Comparison of ENCODE assay signal across 8 mouse cellular contexts in the genomic region with DNA sequence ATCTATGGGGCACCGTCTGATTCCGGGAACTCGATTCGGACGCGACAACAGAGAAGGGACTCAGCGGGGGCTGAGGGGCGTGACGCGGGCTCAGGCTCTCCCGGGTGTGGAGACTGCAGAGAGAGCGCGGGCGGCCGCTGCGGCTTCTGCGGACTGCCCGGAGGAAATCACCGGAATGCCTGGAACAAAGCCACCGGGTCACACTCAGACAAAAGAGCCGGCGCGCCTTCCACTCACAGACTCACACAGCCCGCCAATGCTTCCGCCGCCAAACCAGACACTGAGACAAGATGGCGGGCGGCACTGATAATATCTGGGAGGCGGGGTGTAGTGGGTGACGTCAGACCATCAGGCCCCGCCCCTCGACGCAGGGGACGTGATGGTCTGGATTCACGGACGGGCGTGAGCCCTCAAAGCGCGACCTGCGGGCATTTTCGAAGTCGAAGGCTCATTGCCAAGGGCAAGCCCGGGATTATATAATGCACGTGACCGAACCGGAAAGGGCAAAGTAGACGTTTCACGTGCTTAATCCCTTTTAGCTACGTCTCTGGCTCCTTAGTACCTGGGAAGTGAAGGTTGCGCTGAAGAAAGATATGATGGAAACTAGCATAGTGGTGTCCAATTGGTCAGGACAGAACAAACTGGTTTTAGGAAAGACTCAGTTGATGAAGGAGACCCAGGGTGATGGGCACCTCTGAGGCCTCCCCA. TPM values are rescaled to one million over a fixed set of nuclear protein-coding genes. Genes with fewer than 3 reads are reported as not detected.
DNase-seq lines count a peak whose midpoint lies in the region; ATAC-seq lines count a peak whose summit lies in the region.

A gene (minus strand): TSS at position 281 of the 708 bp plus-strand sequence.

- no peaks in the 10 kb centered on the region for H3K9me3 ChIP-seq in hindbrain, embryonic 16.5 days (ENCODE audit: control insufficient read depth, low read length)

- DNase-seq in T-cell, adult 2 months (ENCODE audit: low spot score) = peak; percentile 90
- peak; percentile 93 to 94 for DNase-seq in cerebellum, postnatal 36 days
- DNase-seq in gastrocnemius, adult 18-20 months (ENCODE audit: low spot score) = peak; percentile 92
- peak; percentile 89 to 90 for DNase-seq in left cerebral cortex, adult 18-20 months (ENCODE audit: low spot score in 2 of 2)
- DNase-seq in right cerebral cortex, adult 18-20 months = peak; percentile 89
- peak; percentile 66 for DNase-seq in urinary bladder, postnatal 10 days (ENCODE audit: low spot score)

- H3K27me3 ChIP-seq in hindbrain, embryonic 16.5 days (replicated peaks; ENCODE audit: control insufficient read depth, insufficient read depth, low read length) = no peaks in the 10 kb centered on the region

- 2% methylated on average over 50 of the region's 50 CpGs for whole genome bisulfite sequencing in hindbrain, embryonic 16.5 days
- WGBS in macrophage (ENCODE audit: missing documents) = 3% methylated on average over 48 of the region's 50 CpGs

- peak within 1 kb of the TSS; percentile 97 for H3K9ac ChIP-seq in hindbrain, embryonic 16.5 days (ENCODE audit: low read depth, low read length)

- peaks cover 49% of the 10 kb centered on the region for H3K79me2 ChIP-seq in macrophage (ENCODE audit: inconsistent target)

- peak within 1 kb of the TSS; percentile 98 for H3K27ac ChIP-seq in hindbrain, embryonic 16.5 days (ENCODE audit: low read depth, low read length)
- peak within 1 kb of the TSS; percentile 91 for H3K27ac ChIP-seq in macrophage

- peak; percentile 94 for ATAC-seq in hindbrain, embryonic 16.5 days

- peak within 1 kb of the TSS; percentile 70 for H3K4me2 ChIP-seq in hindbrain, embryonic 16.5 days (ENCODE audit: low read length)

- H3K4me3 ChIP-seq in hindbrain, embryonic 16.5 days (ENCODE audit: low read length) = peak within 1 kb of the TSS; percentile 92
- H3K4me3 ChIP-seq in macrophage (ENCODE audit: inconsistent target) = peak within 1 kb of the TSS; percentile 92

- H3K36me3 ChIP-seq in hindbrain, embryonic 16.5 days (ENCODE audit: control insufficient read depth, insufficient read depth, low read length) = peaks cover 5% of the 10 kb centered on the region; the same call in 1 of the 2 replicates
- H3K36me3 ChIP-seq in macrophage (ENCODE audit: inconsistent target) = peaks cover 17% of the 10 kb centered on the region; the same call in 1 of the 2 replicates

- peaks cover 16% of the 10 kb centered on the region for H3K4me1 ChIP-seq in hindbrain, embryonic 16.5 days (ENCODE audit: control insufficient read depth, insufficient read depth, low read depth, low read length)

RNA-seq across cellular contexts. Expression of the gene that starts here (rescaled TPM):
- total RNA-seq in gastrocnemius, adult 18-20 months (2021) = 10 to 100 TPM in 1 of 2 experiments, 1 to 10 TPM in 1; 6.7 to 10.3 TPM
- 380 and 432 TPM in 2 replicates for polyA plus RNA-seq in hindbrain, embryonic 16.5 days (2015; fragmentation: Nextera tagmentation; extraction: Ambion mirVana)
- total RNA-seq in left cerebral cortex, adult 18-20 months (2021) = 10 to 100 TPM; 81.2 to 81.9 TPM
- 1,000 to 10,000 TPM in 14 of 26 experiments, 100 to 1,000 TPM in 12; 636 to 1,823 (median 1,003) TPM for total RNA-seq in macrophage (2018; cell fraction: chromatin; rRNA removed)
- 100 to 1,000 TPM in 6 of 26 experiments, 10 to 100 TPM in 20; 29.6 to 153 (median 74.1) TPM for total RNA-seq in macrophage (2018; cell fraction: cytosol; rRNA removed)
- 1,000 to 10,000 TPM in 6 of 26 experiments, 100 to 1,000 TPM in 20; 489 to 1,465 (median 803) TPM for total RNA-seq in macrophage (2018; cell fraction: nucleus; rRNA removed)
- 75.5 to 113 TPM (median 94.4 TPM) in 3 replicates for polyA plus RNA-seq in macrophage (2018)

Comparison
In these comparisons a context has a peak if more than half of its experiments do, and no peak if none do; other contexts are left out.
1. Peak in every context shown above with its lines: DNase-seq, ATAC-seq, H3K4me3 ChIP-seq and H3K27ac ChIP-seq.
2. RNA of the gene that starts here (total RNA-seq): 81.2 to 81.9 TPM in left cerebral cortex, adult 18-20 months; 6.7 to 10.3 TPM in gastrocnemius, adult 18-20 months; every median in the first group is over 4 times any median in the second.